Mouse (Mus musculus) CH12.LX (cell line): Measurements from ENCODE around the gene Tada2a. TPM values are rescaled to one million over a fixed set of nuclear protein-coding genes. Genes with fewer than 3 reads are reported as not detected.

Experiments used
- DNase-seq: peaks from one replicate; pipeline ENCODE4 v3.0.0-alpha.2; 2013; ENCODE audit errors: extremely low read depth
- H3K27ac ChIP-seq: 2 replicates; pipeline ENCODE4 v1.5.1; 2012; ENCODE audit warnings: low read depth, mild to moderate bottlenecking, control low read depth, moderate library complexity; ENCODE audit not compliant: insufficient read depth
- H3K27me3 ChIP-seq: replicated peaks from 2 replicates; pipeline ENCODE3; 2012; ENCODE audit warnings: inconsistent platforms
- H3K36me3 ChIP-seq, 2 experiments: replicated peaks in 1 of 2; 2 replicates each; pipeline versions ENCODE3 to v1.6.1; 2012; ENCODE audit warnings: inconsistent platforms in 1 of 2, low read length in 1 of 2, mild to moderate bottlenecking in 1 of 2, mixed read lengths in 1 of 2, moderate library complexity in 1 of 2; ENCODE audit not compliant: control insufficient read depth in 1 of 2, insufficient read depth in 1 of 2
- H3K4me1 ChIP-seq, 2 experiments: 2 replicates each; pipeline ENCODE4 v1.6.1; 2012; ENCODE audit warnings: inconsistent platforms in 1 of 2, moderate library complexity in 1 of 2; ENCODE audit not compliant: insufficient read depth in 2 of 2, control insufficient read depth in 1 of 2
- H3K4me2 ChIP-seq: 2 replicates; pipeline ENCODE4 v1.6.1; 2012; ENCODE audit warnings: low read depth, mild to moderate bottlenecking, control low read depth; ENCODE audit not compliant: poor library complexity, insufficient read depth, severe bottlenecking
- H3K4me3 ChIP-seq, 3 experiments: fragments of 150-350 bp in 1 of 3; sonication (generic) in 1 of 3; replicated peaks in 1 of 3; 2 replicates each; pipeline versions ENCODE3 to v1.5.1; 2011 to 2012; ENCODE audit warnings: low read depth in 2 of 3, low read length in 2 of 3, mild to moderate bottlenecking in 2 of 3, moderate library complexity in 2 of 3, control low read depth in 1 of 3, improper control_type of control experiment in 1 of 3, inconsistent platforms in 1 of 3, mixed read lengths in 1 of 3; ENCODE audit not compliant: poor library complexity in 1 of 3
- H3K79me2 ChIP-seq: replicated peaks from 2 replicates; pipeline ENCODE4 v1.6.1; 2012; ENCODE audit warnings: mild to moderate bottlenecking, moderate library complexity; ENCODE audit not compliant: control insufficient read depth, poor library complexity, insufficient read depth, severe bottlenecking; ENCODE audit errors: extremely low read depth
- H3K9ac ChIP-seq: 2 replicates; pipeline ENCODE4 v1.6.1; 2012; ENCODE audit warnings: low read depth, mild to moderate bottlenecking, control low read depth, moderate library complexity; ENCODE audit not compliant: insufficient read depth
- H3K9me3 ChIP-seq: replicated peaks from 2 replicates; pipeline ENCODE3; 2012; ENCODE audit warnings: low read length, inconsistent platforms, mixed read lengths
- BHLHE40 ChIP-seq: IDR thresholded peaks from 2 replicates; pipeline ENCODE4 v1.6.1; 2011; ENCODE audit warnings: mild to moderate bottlenecking, low read depth, low read length, improper control_type of control experiment
- CHD1 ChIP-seq: IDR thresholded peaks from 2 replicates; pipeline ENCODE4 v1.6.1; 2012; ENCODE audit warnings: low read depth, low read length, improper control_type of control experiment, inconsistent platforms
- CHD2 ChIP-seq: IDR thresholded peaks from 2 replicates; pipeline ENCODE4 v1.6.1; 2011; ENCODE audit warnings: low read length, improper control_type of control experiment
- E2F4 ChIP-seq: IDR thresholded peaks from 2 replicates; pipeline ENCODE4 v1.6.1; 2011; ENCODE audit warnings: low read depth, low read length, improper control_type of control experiment; ENCODE audit not compliant: insufficient replicate concordance
- ELF1 ChIP-seq: IDR thresholded peaks from 2 replicates; pipeline ENCODE4 v1.6.1; 2014; ENCODE audit warnings: low read depth, mild to moderate bottlenecking, inconsistent platforms, low read length, improper control_type of control experiment
- EP300 ChIP-seq: IDR thresholded peaks from 2 replicates; pipeline ENCODE4 v1.6.1; 2011; ENCODE audit warnings: low read length, improper control_type of control experiment
- ETS1 ChIP-seq: conservative IDR thresholded peaks from 2 replicates; pipeline ENCODE4 v1.6.1; 2012; ENCODE audit warnings: low read depth, mild to moderate bottlenecking, inconsistent platforms, low read length, improper control_type of control experiment, moderate library complexity
- GABPA ChIP-seq: IDR thresholded peaks from 2 replicates; pipeline ENCODE4 v1.6.1; 2012; ENCODE audit warnings: low read depth, low read length, improper control_type of control experiment, inconsistent platforms; ENCODE audit not compliant: insufficient replicate concordance
- HCFC1 ChIP-seq: IDR thresholded peaks from 2 replicates; pipeline ENCODE4 v1.6.1; 2012; ENCODE audit warnings: low read depth, mild to moderate bottlenecking, inconsistent platforms, low read length, improper control_type of control experiment
- IRF4 ChIP-seq: IDR thresholded peaks from 2 replicates; pipeline ENCODE4 v1.6.1; 2014; ENCODE audit warnings: low read depth, mild to moderate bottlenecking, inconsistent platforms, low read length, improper control_type of control experiment
- JUN ChIP-seq: IDR thresholded peaks from 2 replicates; pipeline ENCODE4 v1.6.1; 2011; ENCODE audit warnings: low read depth, mild to moderate bottlenecking, low read length, improper control_type of control experiment, moderate library complexity; ENCODE audit not compliant: insufficient read depth
- JUND ChIP-seq: conservative IDR thresholded peaks from 2 replicates; pipeline ENCODE4 v1.6.1; 2011; ENCODE audit warnings: low read depth, low read length, improper control_type of control experiment
- MAFK ChIP-seq: IDR thresholded peaks from 2 replicates; pipeline ENCODE4 v1.6.1; 2011; ENCODE audit warnings: low read length, improper control_type of control experiment; ENCODE audit not compliant: insufficient replicate concordance
- MAX ChIP-seq: IDR thresholded peaks from 2 replicates; pipeline ENCODE4 v1.6.1; 2011; ENCODE audit warnings: low read length, improper control_type of control experiment
- MXI1 ChIP-seq: IDR thresholded peaks from 2 replicates; pipeline ENCODE4 v1.6.1; 2011; ENCODE audit warnings: mild to moderate bottlenecking, low read depth, low read length, improper control_type of control experiment
- MYC ChIP-seq: IDR thresholded peaks from 2 replicates; pipeline ENCODE4 v1.6.1; 2011; ENCODE audit warnings: low read depth, mild to moderate bottlenecking, improper control_type of control experiment, low read length
- NELFE ChIP-seq: IDR thresholded peaks from 2 replicates; pipeline ENCODE4 v1.6.1; 2011; ENCODE audit warnings: low read depth, low read length, improper control_type of control experiment
- NRF1 ChIP-seq: IDR thresholded peaks from 2 replicates; pipeline ENCODE4 v1.6.1; 2014; ENCODE audit warnings: low read depth, mild to moderate bottlenecking, inconsistent platforms, low read length, improper control_type of control experiment, moderate library complexity
- PAX5 ChIP-seq: IDR thresholded peaks from 2 replicates; pipeline ENCODE4 v1.6.1; 2012; ENCODE audit warnings: low read length, inconsistent platforms, mixed read lengths
- POLR2A ChIP-seq: IDR thresholded peaks from 2 replicates; pipeline ENCODE4 v1.6.1; 2011; ENCODE audit warnings: low read depth, mild to moderate bottlenecking, improper control_type of control experiment, low read length
- POLR2AphosphoS2 ChIP-seq: IDR thresholded peaks from 2 replicates; pipeline ENCODE4 v1.6.1; 2011; ENCODE audit warnings: low read depth, low read length, improper control_type of control experiment
- RAD21 ChIP-seq: IDR thresholded peaks from 2 replicates; pipeline ENCODE4 v1.6.1; 2011; ENCODE audit warnings: low read depth, mild to moderate bottlenecking, low read length, improper control_type of control experiment, moderate library complexity
- RCOR1 ChIP-seq: conservative IDR thresholded peaks from 2 replicates; pipeline ENCODE4 v1.6.1; 2012; ENCODE audit warnings: low read depth, mild to moderate bottlenecking, inconsistent platforms, low read length, improper control_type of control experiment
- UBTF ChIP-seq: IDR thresholded peaks from 2 replicates; pipeline ENCODE4 v1.6.1; 2012; ENCODE audit warnings: low read depth, mild to moderate bottlenecking, inconsistent platforms, low read length, improper control_type of control experiment, moderate library complexity
- USF1 ChIP-seq: IDR thresholded peaks from 2 replicates; pipeline ENCODE4 v1.6.1; 2014; ENCODE audit warnings: low read depth, mild to moderate bottlenecking, inconsistent platforms, low read length, improper control_type of control experiment
- USF2 ChIP-seq: conservative IDR thresholded peaks from 2 replicates; pipeline ENCODE4 v1.6.1; 2011; ENCODE audit warnings: low read depth, low read length, improper control_type of control experiment
- ZKSCAN1 ChIP-seq: IDR thresholded peaks from 2 replicates; pipeline ENCODE4 v1.6.1; 2012; ENCODE audit warnings: low read depth, inconsistent platforms, low read length, improper control_type of control experiment, borderline replicate concordance
- ZMIZ1 ChIP-seq: IDR thresholded peaks from 2 replicates; pipeline ENCODE4 v1.6.1; 2012; ENCODE audit warnings: low read depth, mild to moderate bottlenecking, inconsistent platforms, low read length, improper control_type of control experiment
- ZNF384 ChIP-seq: IDR thresholded peaks from 2 replicates; pipeline ENCODE4 v1.6.1; 2012; ENCODE audit warnings: low read depth, low read length, improper control_type of control experiment, inconsistent platforms
- dilution Hi-C: fragments of 300-500 bp; cut with MboI; formaldehyde crosslinking; loops from 2 replicates; pipeline ENCODE4 v1.14.3; 2020; ENCODE audit warnings: low sequenced_read_pairs; ENCODE audit not compliant: extremely low pct_unique_long_range_greater_than_20kb, extremely low pct_ligation_motif_present
- in situ Hi-C: fragments of 300-500 bp; cut with MboI; formaldehyde crosslinking; loops from 3 replicates; pipeline ENCODE4 v1.14.3; 2019; ENCODE audit warnings: low sequenced_read_pairs, low pct_ligation_motif_present, low pct_unique_long_range_greater_than_20kb, mixed read lengths
- polyA plus RNA-seq: library from polyadenylated mRNA; unstranded; fragments of >175 nt; gene quantifications from 2 replicates; pipeline ENCODE4 v1.2.1, GENCODE M21; 2012; ENCODE audit warnings: low read depth; ENCODE audit not compliant: insufficient read length
- total RNA-seq, 2 experiments: library from RNA; depleted of rRNA; stranded (reverse); fragments of 300-350 nt in 1 of 2; fragments of >200 nt in 1 of 2; gene quantifications; 2 replicates each; pipeline ENCODE4 v1.2.3; 2012 to 2014

The Tada2a gene
- total and polyA plus RNA-seq, 3 experiments: 34.1 to 66.1 (median 37.5) TPM

GRCm38 (mm10) chr11:84095084-84095483 lies 34.3 kb downstream of the Tada2a start:
- no peak for DNase-seq
- Histone ChIP-seq H3K9me3 (no peaks in the 10 kb centered on the region), H3K27me3 (no peaks in the 10 kb centered on the region), H3K4me1 (peaks cover 0 to 35% of the 10 kb centered on the region in 2 experiments; a peak in 3 of 4 replicates), H3K27ac (no peak overlapping the region), H3K4me2 (no peak overlapping the region), H3K79me2 (no peaks in the 10 kb centered on the region), H3K4me3 (no peak overlapping the region), H3K36me3 (peaks cover 36 to 85% of the 10 kb centered on the region in 2 experiments), H3K9ac (no peak overlapping the region)
- no peak for TF ChIP-seq EP300
- no peak for TF ChIP-seq JUND
- TF ChIP-seq NRF1: no peak
- no peak for TF ChIP-seq ZMIZ1
- no peak for TF ChIP-seq IRF4
- TF ChIP-seq ETS1: no peak
- TF ChIP-seq RCOR1: no peak
- no peak for TF ChIP-seq MXI1
- TF ChIP-seq POLR2A: no peak
- TF ChIP-seq NELFE: no peak
- TF ChIP-seq GABPA: no peak
- TF ChIP-seq CHD2: no peak
- TF ChIP-seq MAX: no peak
- no peak for TF ChIP-seq BHLHE40
- TF ChIP-seq RAD21: no peak
- TF ChIP-seq POLR2AphosphoS2: no peak
- TF ChIP-seq MYC: no peak
- TF ChIP-seq USF2: no peak
- no peak for TF ChIP-seq UBTF
- dilution Hi-C loops (no loop called here), in situ Hi-C loops (no loop called here)

DNA sequence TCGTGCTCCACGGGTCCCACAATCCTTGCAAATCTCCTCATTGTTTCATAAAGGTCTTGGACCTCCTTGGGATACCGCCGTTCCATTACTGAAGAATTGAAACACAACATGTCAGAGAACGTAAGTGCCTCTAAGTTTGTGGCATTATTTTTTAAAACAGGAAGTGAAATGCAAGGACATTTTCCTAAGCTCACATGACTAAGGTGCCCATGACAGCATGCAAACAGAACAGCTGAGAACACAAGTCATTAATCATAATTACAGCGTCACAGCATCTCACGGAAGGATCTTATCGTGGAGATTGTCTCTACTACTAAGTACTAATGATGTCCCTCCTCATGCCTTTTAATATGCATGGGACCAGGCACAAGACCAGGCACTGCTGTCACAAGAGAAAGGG lies 38.8 kb downstream of the Tada2a start:
- Histone ChIP-seq H3K79me2 (no peaks in the 10 kb centered on the region), H3K4me1 (peaks cover 0 to 12% of the 10 kb centered on the region in 2 experiments; a peak in 3 of 4 replicates), H3K9ac (no peak overlapping the region), H3K27ac (no peak overlapping the region), H3K36me3 (peaks cover 47 to 87% of the 10 kb centered on the region in 2 experiments), H3K27me3 (no peaks in the 10 kb centered on the region), H3K4me2 (no peak overlapping the region), H3K4me3 (no peak overlapping the region), H3K9me3 (no peaks in the 10 kb centered on the region)
- in situ Hi-C loops (loop anchor here (5.0 kb wide), 1 partner anchor 37 kb away; the partner anchor contains the start of genes Acaca and Tada2a), dilution Hi-C loops (no loop called here)
- TF ChIP-seq ZNF384 (no peak), ELF1 (no peak), ETS1 (peak; percentile 63), USF1 (no peak), POLR2A (no peak), E2F4 (no peak), MAX (no peak), NRF1 (no peak), PAX5 (no peak), MXI1 (no peak), MAFK (no peak), ZKSCAN1 (no peak), BHLHE40 (peak; percentile 74), HCFC1 (no peak), JUN (no peak), CHD1 (no peak)
- DNase-seq: no peak
